Mouse (Mus musculus) hindbrain, embryonic 14.5 days (tissue): Measurements from ENCODE around the gene Nlrp4f. TPM values are rescaled to one million over a fixed set of nuclear protein-coding genes. Genes with fewer than 3 reads are reported as not detected.

Source experiments
- ATAC-seq: fragments of 200-750 bp; cut with Nextera tagmentation; 2 replicates; pipeline ENCODE4 v1.8.0; 2017; ENCODE audit warnings: moderate number of reproducible peaks, mild to moderate bottlenecking, moderate TSS enrichment, moderate library complexity; ENCODE audit not compliant: low FRiP score
- DNase-seq: peaks from one replicate; pipeline ENCODE4 v3.0.0-alpha.2; 2015; ENCODE audit warnings: low spot score
- H3K27ac ChIP-seq: fragments of 300-500 bp; sonication (generic); 2 replicates; pipeline ENCODE4 v1.5.1; 2014; ENCODE audit warnings: mild to moderate bottlenecking, moderate library complexity
- H3K27me3 ChIP-seq: fragments of 300-500 bp; sonication (generic); 2 replicates; pipeline ENCODE4 v1.6.1; 2014; ENCODE audit warnings: mild to moderate bottlenecking, low read length, mixed read lengths; ENCODE audit not compliant: control insufficient read depth, insufficient read depth
- H3K36me3 ChIP-seq: fragments of 300-500 bp; sonication (generic); replicated peaks from 2 replicates; pipeline ENCODE4 v1.6.1; 2014; ENCODE audit not compliant: control insufficient read depth, insufficient read depth
- H3K4me1 ChIP-seq: fragments of 300-500 bp; sonication (generic); replicated peaks from 2 replicates; pipeline ENCODE4 v1.6.1; 2014; ENCODE audit warnings: antibody characterized with exemption, low read length, mixed read lengths; ENCODE audit not compliant: control insufficient read depth, insufficient read depth
- H3K4me2 ChIP-seq: fragments of 300-500 bp; sonication (generic); replicated peaks from 2 replicates; pipeline ENCODE4 v1.6.1; 2014; ENCODE audit warnings: mild to moderate bottlenecking, moderate library complexity
- H3K4me3 ChIP-seq: fragments of 300-500 bp; sonication (generic); replicated peaks from 2 replicates; pipeline ENCODE4 v1.5.1; 2014; ENCODE audit warnings: mild to moderate bottlenecking, low read length
- H3K9ac ChIP-seq: fragments of 300-500 bp; sonication (generic); 2 replicates; pipeline ENCODE4 v1.6.1; 2014
- H3K9me3 ChIP-seq: fragments of 300-500 bp; sonication (generic); 2 replicates; pipeline ENCODE4 v1.6.1; 2016; ENCODE audit warnings: low read length; ENCODE audit not compliant: control insufficient read depth
- WGBS: fragments of 180-500 bp; shearing (Covaris S2); extraction: QIAGEN DNeasy Blood & Tissue Kit; methylation state at CpG from one replicate; pipeline ENCODE4 v1.1.7; 2014; 5-methylcytosine and 5-hydroxymethylcytosine counted together
- polyA plus RNA-seq: library from polyadenylated mRNA; unstranded; fragments of >200 nt; fragmentation: Nextera tagmentation; extraction: Ambion mirVana; gene quantifications from 2 replicates; pipeline ENCODE4 v1.2.1, GENCODE M21; 2014

The Nlrp4f gene
- 0.13 TPM in 1 of 2 replicates, not detected in the other for polyA plus RNA-seq

DNA sequence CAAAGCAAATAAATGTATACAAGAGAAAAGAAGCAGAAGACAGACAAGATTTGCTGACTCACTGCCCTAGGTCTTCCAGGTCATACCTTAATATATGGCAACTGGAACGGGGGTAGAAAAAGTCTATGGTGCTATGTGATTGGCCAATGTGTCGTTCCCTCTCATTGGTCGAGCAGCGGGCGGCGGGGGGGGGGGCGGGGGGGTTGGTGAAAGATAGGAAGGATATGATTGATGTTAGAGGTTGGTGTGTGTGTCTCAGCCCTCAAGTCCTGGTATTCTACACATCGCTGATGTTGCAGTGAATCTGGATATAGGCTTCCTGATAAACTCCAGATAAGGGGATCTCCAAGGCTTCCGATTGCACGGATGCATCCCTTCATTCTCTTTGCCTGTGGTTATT, at the start of gene Nlrp4f:
Gene Nlrp4f, minus strand, starts transcription at position 101 of the 400 bp plus-strand sequence.
- Histone ChIP-seq H3K4me3 (no peak within 1 kb of the TSS), H3K27ac (no peak within 1 kb of the TSS), H3K4me1 (no peaks in the 10 kb centered on the region), H3K36me3 (no peaks in the 10 kb centered on the region), H3K9me3 (0 out of 2 replicates have a peak, but pooled peaks cover 14% of the 10 kb centered on the region), H3K4me2 (no peak within 1 kb of the TSS), H3K27me3 (no peaks in the 10 kb centered on the region), H3K9ac (no peak within 1 kb of the TSS)
- WGBS = 85% methylated on average over 10 of the region's 10 CpGs
- DNase-seq = no peak
- ATAC-seq = no peak

DNA sequence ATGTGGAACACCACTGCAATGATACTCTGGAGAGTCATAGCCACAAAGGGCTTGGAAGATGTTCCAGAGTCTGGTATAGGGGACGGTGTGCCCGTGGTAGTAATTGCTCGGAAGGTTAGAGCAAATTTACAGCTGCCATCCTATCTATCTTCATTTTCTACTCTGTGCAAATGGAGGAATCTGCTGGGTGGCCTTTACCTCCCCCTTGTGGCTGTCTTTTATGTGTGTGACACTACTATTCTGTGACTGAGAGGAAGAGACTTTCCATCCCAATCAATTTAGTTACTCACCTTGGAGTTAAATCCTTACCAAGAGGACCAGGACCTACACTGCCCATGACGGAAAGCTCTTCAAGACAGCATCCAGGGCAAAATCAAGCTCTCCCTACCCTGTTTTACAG, 37.5 kb upstream of the Nlrp4f start:
- Histone ChIP-seq H3K36me3 (no peaks in the 10 kb centered on the region), H3K4me2 (no peak overlapping the region), H3K4me3 (no peak overlapping the region), H3K27ac (no peak overlapping the region), H3K9ac (no peak overlapping the region), H3K27me3 (no peaks in the 10 kb centered on the region), H3K9me3 (peaks cover 40% of the 10 kb centered on the region), H3K4me1 (no peaks in the 10 kb centered on the region; the same call in 1 of the 2 replicates)
- DNase-seq (no peak), ATAC-seq (no peak)
- WGBS = over 99% methylated on average over 4 of the region's 4 CpGs

- H3K4me1 ChIP-seq = no peaks in the 10 kb centered on the region; the same call in 1 of the 2 replicates
- WGBS = 37% methylated on average over 27 of the region's 27 CpGs
- H3K9me3 ChIP-seq = peaks cover 32% of the 10 kb centered on the region
- no peaks in the 10 kb centered on the region for H3K27me3 ChIP-seq
- H3K36me3 ChIP-seq = no peaks in the 10 kb centered on the region
- ATAC-seq (no peak), DNase-seq (no peak)
- peak overlapping the region; percentile 74 for H3K9ac ChIP-seq
- no peak overlapping the region for H3K27ac ChIP-seq
- peak overlapping the region; percentile 97 for H3K4me2 ChIP-seq
- peak overlapping the region; percentile 77 for H3K4me3 ChIP-seq
Observed at GRCm38 (mm10) chr13:65242319-65242787, 36.6 kb upstream of the Nlrp4f start.

DNA sequence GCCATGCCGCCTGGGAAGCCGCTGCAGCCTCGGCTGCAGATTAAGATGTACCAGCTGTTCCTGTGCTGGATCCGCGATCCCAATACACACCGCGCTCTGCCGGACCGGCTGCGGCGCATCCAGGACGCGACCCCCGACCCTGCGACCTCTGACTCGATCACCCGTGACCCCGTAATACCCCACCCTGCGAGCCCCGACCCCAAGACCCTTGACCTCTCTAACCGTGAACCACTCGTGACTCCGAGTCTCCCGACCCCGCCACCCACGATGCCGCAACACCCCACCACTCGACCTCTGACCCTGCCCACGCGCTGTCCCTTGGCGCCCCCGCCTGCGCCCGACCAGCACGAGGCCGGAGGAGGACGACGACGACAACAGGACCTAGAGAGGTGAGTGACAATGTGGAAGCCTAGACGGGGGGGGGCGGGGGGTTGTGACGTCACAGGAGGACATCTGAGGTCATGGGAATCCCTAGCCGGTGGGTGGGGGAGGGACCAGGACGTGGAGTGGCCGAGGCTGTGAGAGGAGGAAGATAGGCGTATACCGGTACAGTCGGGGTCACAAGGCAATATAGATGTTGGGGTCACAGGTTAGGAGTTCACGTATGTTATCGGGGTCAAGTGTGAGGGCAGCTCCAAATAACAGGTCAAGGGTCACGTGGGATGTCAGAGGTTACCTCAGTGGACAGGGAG, 36.0 kb upstream of the Nlrp4f start:
- Histone ChIP-seq H3K27ac (peak overlapping the region; percentile 95), H3K4me2 (peak overlapping the region; percentile 97), H3K4me3 (peak overlapping the region; percentile 77), H3K36me3 (no peaks in the 10 kb centered on the region), H3K9ac (peak overlapping the region; percentile 74), H3K9me3 (peaks cover 26% of the 10 kb centered on the region; the same call in 1 of the 2 replicates), H3K27me3 (no peaks in the 10 kb centered on the region), H3K4me1 (no peaks in the 10 kb centered on the region; the same call in 1 of the 2 replicates)
- ATAC-seq (no peak), DNase-seq (no peak)
- WGBS = 3% methylated on average over 50 of the region's 51 CpGs

DNA sequence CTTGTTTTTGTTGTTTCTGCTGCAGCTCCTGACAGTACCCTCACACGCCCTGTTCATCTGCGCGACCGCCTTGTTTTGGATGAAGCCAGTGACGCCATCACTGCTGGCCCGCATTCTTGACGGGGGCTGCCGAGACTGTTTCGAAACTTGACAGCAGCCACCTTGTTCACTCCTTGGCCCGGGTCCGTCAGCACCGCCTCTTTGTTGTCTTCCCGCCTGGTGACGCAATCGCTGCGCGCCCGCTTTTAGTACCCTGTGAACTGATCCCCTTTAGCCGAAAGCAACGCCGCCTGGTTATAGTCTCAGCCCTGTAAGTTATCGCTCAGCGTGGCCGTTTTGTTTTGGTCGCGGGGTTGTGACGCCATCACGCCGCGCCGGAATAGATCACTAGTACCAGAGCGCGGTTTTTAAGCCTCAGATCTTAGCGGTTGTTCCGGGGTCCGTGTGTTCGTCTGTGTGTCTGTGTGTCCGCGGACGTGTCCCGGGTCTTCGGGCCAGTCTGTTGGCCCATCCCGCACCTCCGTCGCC, 35.4 kb upstream of the Nlrp4f start:
- H3K36me3 ChIP-seq = no peaks in the 10 kb centered on the region
- H3K4me2 ChIP-seq = peak overlapping the region; percentile 97
- WGBS = under 1% methylated on average over 45 of the region's 45 CpGs
- ATAC-seq (peak; percentile 88), DNase-seq (peak; percentile 96)
- H3K27me3 ChIP-seq = no peaks in the 10 kb centered on the region
- peaks cover 22% of the 10 kb centered on the region; the same call in 1 of the 2 replicates for H3K9me3 ChIP-seq
- peak overlapping the region; percentile 95 for H3K27ac ChIP-seq
- peak overlapping the region; percentile 77 for H3K4me3 ChIP-seq
- H3K9ac ChIP-seq = peak overlapping the region; percentile 74
- H3K4me1 ChIP-seq = no peaks in the 10 kb centered on the region; the same call in 1 of the 2 replicates

DNA sequence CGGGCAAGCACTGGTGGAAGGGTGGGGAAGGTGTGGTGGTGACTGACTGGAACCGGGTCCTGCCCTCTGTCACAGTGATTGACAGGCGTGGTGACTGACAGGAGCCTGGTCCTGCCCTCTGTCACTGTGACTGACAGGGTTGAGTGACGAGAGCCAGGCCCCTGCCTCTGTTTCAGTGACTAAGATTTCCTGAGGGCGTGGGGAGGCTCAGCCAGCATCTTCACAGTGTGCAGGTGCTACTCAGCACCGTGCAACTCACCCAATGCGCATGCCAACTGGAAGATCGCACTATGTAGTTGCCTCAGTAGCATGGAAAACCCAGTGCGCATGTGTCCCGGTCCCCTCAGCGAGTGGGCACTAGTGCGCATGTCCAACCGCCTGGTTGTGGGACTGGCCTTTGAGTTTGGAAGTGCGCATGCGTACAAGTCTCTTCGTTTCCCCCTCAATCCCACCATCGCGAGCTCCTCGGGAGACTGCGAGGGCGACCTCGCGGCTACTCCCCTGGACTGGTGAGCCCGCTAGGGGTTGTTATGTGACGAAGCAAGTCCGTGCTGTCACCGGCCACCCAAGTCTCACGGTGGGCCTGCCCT, 34.8 kb upstream of the Nlrp4f start:
- Histone ChIP-seq H3K4me1 (no peaks in the 10 kb centered on the region; the same call in 1 of the 2 replicates), H3K27ac (peak overlapping the region; percentile 95), H3K4me3 (peak overlapping the region; percentile 77), H3K9me3 (peaks cover 16% of the 10 kb centered on the region; the same call in 1 of the 2 replicates), H3K27me3 (no peaks in the 10 kb centered on the region), H3K4me2 (peak overlapping the region; percentile 97), H3K36me3 (no peaks in the 10 kb centered on the region), H3K9ac (peak overlapping the region; percentile 74)
- WGBS = under 1% methylated on average over 28 of the region's 28 CpGs
- ATAC-seq (peak; percentile 96), DNase-seq (peak; percentile 99)

- H3K4me1 ChIP-seq = no peaks in the 10 kb centered on the region; the same call in 1 of the 2 replicates
- H3K4me3 ChIP-seq = no peak overlapping the region
- no peak for DNase-seq
- H3K27me3 ChIP-seq = no peaks in the 10 kb centered on the region
- H3K36me3 ChIP-seq = no peaks in the 10 kb centered on the region
- H3K9ac ChIP-seq = no peak overlapping the region
- ATAC-seq = no peak
- no peaks in the 10 kb centered on the region for H3K9me3 ChIP-seq
- 75% methylated on average over 9 of the region's 9 CpGs for whole genome bisulfite sequencing
- H3K27ac ChIP-seq = no peak overlapping the region
- H3K4me2 ChIP-seq = no peak overlapping the region
Observed at GRCm38 (mm10) chr13:65237211-65237610, 31.4 kb upstream of the Nlrp4f start.

DNA sequence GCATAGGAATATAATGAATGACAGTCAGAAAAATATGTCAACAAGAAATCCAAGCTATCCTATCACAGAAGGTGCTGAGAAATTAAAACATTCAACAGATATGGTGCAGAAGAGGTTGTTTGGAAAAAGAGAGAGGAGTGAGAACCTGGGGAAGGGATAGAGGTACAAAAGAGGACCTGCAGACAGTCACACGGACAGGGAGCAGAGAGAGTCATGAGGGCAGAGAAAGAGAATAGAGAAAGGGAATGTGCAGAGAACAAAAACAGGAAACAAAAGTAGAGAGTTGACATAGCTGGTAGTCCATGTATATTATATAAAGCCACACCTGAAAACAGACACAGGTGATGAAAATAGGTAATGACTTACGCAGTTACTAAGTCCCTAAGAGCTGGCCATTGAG, 20.9 kb upstream of the Nlrp4f start:
- DNase-seq (no peak), ATAC-seq (no peak)
- H3K27me3 ChIP-seq = no peaks in the 10 kb centered on the region
- H3K9ac ChIP-seq = no peak overlapping the region
- H3K36me3 ChIP-seq = no peaks in the 10 kb centered on the region
- H3K27ac ChIP-seq = no peak overlapping the region
- 89% methylated on average over 2 of the region's 2 CpGs for WGBS
- H3K4me1 ChIP-seq = no peaks in the 10 kb centered on the region
- no peak overlapping the region for H3K4me3 ChIP-seq
- no peak overlapping the region for H3K4me2 ChIP-seq
- 0 out of 2 replicates have a peak, but pooled peaks cover 6% of the 10 kb centered on the region for H3K9me3 ChIP-seq

DNA sequence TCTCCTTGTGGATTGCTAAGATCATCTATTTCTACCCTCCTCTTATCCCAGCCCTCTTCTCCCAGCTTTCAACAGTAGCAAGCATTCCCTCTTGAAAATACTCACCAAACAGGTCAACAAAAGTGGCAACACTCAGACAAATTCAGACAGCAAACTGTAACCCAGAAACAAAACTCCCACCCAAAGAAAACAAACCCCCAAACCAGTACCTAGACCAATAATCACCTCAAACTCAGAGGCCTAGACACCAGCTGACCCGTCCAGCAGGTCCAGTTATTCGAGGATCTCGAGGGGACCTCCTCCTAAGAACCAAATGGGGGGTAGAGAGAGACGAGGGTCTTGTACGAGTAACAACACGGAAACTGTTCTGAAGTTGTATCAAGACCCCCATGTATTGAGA, 20.2 kb upstream of the Nlrp4f start:
- Histone ChIP-seq H3K4me1 (no peaks in the 10 kb centered on the region), H3K9me3 (0 out of 2 replicates have a peak, but pooled peaks cover 6% of the 10 kb centered on the region), H3K27me3 (no peaks in the 10 kb centered on the region), H3K4me3 (no peak overlapping the region), H3K4me2 (no peak overlapping the region), H3K9ac (no peak overlapping the region), H3K27ac (no peak overlapping the region), H3K36me3 (no peaks in the 10 kb centered on the region)
- WGBS = 62% methylated on average over 6 of the region's 6 CpGs
- no peak for DNase-seq
- ATAC-seq = no peak
